Mouse (Mus musculus): ENCODE measurements around the gene Cacnb4.

Gene Cacnb4

DNA sequence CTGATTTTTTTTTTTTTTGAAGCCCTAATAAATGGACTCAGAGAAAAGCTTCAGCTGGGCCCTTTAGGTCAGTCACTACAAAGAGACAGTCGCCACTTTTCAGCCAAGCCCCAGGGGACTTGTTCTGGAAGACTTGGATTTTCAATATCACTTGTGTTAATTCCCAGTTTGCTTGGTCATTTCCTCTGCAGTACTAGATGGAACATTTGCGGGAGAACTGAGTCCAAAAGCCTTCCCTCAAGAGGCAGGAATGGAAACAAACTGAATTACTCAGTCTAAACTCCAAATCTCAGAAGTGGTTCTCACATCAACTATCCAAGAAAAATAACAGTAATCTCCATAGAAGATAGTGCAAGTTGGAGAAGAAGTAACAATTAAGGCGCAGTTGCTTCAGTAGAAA is 109.2 kb downstream of the Cacnb4 start:
- DNase-seq (ENCODE audit: low spot score), result no peak

DNA sequence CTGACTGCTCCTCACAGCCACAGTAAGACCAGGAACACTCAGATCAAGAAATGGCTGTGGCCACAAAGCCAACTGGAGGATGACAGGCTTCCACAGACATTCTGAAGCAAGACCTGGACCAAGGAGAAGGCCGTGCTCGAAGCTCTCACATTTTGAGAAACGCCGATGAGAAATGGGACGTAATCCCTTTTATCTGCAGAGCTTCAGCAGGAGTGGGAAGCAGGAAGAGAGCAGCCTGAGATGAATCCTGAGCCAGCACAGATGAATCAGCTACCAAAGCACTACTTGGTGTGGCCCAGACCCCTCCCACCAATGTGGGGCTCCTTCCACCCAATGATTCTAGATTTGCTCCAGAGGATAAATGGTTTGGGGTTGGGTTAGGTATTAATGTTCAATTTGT is 113.4 kb downstream of the Cacnb4 start:
- no peak for DNase-seq (ENCODE audit: low spot score)

DNA sequence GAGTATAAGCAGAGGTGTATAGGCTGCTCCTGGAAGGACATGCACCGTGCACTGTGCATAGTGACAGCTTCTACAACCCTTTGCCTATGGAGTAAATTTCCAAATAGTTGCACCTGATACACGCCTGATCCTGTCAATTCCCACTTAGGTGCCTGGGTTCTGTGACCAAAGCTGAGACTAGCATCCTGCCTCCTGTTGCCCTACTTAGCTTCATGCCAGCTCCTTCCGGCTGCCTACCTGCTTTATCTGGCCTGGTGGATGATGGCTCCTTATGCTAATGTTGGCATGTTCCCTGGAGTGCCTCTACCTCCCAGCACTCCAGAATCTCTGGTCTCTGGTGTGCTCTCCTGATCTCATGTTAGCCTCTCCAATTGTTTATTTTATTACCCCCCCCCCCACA is 114.3 kb downstream of the Cacnb4 start:
- DNase-seq (ENCODE audit: low spot score), result no peak

DNA sequence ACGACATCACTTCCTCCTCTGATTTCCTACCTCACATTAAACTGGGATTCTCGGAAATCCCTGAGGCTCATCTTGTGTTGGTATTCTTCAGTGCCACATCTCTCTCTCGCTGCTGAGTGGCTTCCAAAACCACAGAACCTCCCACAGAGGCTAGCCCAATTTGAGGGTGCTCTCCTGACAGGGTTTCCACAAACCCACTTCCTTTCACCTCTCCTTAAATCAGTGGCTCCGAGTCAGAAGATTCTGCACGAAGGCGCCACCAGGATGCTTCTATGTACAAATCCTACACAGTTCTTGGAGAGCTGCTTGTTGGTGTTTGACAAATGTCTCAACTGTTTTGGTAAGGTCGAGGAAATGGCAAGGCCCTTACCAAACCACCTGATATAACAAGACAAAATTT is 115.5 kb downstream of the Cacnb4 start:
- DNase-seq (ENCODE audit: low spot score), result no peak

DNA sequence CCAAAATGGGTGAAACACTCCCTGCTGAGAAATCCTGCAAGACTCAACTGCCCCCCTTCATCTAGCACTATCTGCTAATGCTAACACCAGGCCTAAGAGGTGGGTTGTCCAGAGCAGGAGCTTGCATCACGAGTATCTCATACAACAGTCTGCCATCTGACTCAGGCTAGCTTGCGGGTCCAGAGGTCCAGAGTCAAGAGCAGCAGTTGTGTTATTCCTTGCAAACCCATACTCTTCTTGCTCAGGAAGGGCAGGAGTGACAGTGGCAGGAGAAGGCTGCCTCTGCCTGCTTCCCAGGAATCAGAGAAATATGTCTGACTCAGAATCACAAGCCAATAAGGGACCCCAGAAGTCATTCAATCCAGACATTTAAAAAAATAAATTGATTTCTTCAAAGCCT is 116.4 kb downstream of the Cacnb4 start:
- DNase-seq (ENCODE audit: low spot score), result no peak

DNA sequence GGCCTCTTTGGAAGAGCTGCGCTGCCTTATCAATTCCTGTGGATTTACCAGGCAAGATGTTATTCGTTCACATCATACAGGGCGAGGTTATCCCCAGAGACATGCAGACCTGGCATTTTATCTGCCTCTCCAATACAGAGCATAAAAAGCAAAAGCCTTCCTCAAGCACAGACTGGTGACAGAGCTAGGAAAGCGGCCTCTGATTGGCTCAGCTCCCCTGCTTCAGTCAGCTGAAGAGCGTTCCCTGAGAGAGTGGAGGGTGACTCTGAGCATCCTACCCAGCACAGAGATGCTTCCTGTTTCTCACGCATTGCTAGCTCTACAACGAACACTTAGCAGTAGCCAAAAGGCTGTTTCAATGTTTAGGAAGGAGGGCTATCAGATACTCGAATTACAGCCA is 118.2 kb downstream of the Cacnb4 start:
- DNase-seq (ENCODE audit: low spot score), result no peak

DNA sequence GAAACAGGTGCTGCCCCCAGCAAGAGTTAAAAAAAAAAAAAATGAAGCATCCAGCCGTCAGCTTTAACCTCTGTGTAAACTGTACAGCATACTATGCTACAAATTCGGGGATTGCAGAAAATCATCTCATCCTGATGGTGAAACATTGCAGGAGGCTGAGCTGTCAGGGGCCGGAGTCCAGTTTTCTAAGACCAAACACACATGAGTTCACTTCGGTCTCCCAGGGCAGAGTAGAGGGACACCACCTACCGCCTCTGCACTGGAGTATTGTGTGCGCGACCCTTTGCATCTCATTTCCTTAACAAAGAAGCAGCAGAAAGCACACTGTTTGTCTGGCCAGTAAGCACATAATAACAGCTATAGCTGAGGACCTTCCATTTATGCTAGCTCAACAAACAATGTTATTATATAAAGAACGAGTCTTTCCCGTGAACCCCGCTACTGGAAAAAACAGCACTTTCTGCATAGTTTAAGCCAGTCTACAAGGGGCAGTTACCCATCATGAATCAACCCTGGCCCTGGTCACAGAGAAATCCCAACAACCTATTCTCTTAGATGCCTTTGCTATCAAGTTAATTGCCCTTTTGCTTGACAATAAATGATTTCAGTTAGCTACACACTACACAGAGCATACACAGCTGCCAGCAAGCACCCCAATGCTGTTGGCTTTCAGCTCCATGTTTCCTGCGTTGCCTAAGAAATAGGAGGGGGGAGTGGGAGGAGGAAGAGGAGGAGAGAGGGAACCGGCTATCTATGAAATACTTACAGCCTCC is 118.9 kb downstream of the Cacnb4 start:
- no peak for DNase-seq (ENCODE audit: low spot score)

DNA sequence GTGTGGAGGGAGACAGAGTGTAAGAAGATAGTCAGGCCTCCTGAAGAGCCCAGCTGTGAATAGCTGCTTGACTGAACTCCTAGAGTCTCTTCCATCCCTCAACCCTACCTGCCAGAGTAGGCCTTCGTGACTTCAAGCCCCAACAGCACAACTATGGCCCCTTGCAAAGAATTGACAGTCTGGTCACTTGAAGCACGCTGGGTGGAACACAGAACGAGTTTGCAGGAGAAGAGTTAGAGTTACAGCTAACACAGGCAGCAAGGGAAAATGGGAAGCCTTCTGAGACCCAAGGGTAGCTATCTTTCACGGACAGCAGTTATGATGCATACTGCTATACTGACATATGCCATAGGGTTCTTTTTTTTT is 119.7 kb downstream of the Cacnb4 start:
- DNase-seq (ENCODE audit: low spot score), result no peak

DNA sequence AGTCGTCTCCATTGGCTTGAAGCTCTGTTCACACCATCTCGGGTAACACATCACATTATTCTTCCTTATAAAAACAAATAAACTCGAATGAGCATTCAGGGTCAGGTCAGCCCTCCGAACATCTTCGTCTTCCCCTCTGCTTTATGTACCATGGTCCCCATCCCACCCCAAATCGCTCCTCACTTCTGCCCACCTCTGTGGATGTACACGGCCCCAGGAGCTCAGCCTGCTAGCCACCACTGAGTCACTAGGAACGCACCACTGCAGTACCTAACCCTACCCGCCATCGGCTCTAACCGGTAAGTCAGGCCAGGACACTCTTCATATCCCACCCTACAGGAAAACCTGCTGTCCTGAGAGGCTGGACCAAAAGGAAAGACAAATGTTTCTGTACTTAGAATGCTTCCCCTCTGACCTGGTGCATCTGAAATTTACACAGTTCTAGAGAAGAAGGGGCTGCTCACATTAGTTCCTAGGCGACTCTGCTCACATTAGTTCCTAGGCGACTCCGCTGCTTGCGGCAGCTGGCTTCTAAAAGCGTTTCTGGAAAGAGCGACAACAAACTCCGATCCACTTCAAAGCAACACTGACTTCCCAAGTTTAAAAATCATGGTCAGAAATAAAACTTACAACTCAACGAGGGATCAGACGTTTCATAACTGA is 120.2 kb downstream of the Cacnb4 start:
- DNase-seq (ENCODE audit: low spot score), result no peak

DNA sequence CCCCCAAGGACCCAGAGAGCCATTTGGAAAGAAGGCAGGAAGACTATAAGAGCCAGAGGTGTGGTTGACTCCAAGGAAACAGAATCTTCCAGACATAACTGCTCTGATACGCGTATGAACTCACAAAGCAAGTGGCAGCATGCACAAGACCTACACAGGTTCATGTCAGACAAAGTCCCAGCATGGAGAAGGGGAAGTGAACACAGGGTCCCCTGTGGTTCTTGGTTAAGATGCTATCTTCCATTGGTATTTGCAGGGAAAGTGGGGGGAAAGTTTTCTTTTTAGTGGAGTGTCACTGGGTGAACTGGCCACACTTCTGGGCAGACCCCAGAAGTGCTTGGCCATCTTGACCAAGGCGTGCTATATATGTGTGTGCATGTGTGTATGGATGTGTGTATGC is 128.2 kb downstream of the Cacnb4 start:
- DNase-seq (ENCODE audit: low spot score), result no peak

DNA sequence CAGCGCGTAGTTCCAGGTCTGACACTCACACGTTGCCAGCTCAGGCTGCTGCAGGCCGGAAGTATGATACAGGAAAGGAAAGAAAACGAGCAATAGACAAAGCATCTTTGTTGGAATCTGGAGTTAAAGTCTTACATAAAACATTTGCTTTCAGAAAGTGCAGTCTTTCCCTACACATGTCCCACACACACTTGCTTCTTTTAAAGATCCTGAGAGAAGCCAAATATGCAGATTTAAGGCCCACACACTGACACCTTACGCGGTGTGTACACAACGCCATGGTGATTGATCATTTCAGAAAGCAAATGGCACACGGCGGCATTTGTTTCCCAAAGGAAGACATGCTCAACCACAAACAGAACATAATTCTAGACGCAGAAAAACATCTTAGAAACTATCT is 129.3 kb downstream of the Cacnb4 start:
- DNase-seq (ENCODE audit: low spot score), result no peak

DNA sequence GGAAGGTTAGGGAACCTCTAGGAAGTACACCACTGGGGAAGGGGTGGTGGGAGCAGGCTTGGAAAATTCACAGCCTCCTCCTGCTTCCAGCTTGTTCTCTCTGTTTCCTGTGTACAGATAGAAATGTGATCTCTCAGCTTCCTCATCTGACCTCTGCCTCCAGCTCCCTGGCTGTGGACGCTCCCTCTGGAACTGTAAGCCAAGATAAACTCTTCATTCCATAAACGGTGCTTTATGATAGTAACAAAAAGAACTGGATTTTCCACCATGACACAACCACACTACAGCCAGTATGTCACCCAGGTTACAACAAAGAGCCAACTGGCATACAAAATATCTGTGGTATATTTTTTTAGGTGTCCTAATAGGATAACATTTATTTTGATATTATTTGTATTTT is 132.1 kb downstream of the Cacnb4 start:
- DNase-seq (ENCODE audit: low spot score), result no peak

DNA sequence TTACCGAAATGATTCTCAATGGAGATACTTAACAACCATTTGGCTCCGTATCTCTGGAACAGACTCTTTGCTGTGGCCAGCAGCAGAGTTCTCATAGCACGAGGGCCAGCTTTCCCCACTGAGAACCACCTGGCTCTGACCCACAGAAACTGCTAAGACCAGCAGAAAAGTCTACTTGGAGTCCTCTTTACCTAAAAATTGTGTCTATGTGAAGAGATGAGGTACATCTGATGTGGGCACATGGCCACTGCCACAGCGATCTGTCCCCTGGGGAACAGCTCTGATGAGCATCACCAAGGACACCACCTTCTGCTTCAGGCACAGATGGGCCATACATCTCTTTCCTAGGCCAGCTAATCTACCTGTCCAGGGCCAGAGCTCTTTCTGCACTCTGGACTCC is 135.6 kb downstream of the Cacnb4 start:
- no peak for DNase-seq (ENCODE audit: low spot score)

DNA sequence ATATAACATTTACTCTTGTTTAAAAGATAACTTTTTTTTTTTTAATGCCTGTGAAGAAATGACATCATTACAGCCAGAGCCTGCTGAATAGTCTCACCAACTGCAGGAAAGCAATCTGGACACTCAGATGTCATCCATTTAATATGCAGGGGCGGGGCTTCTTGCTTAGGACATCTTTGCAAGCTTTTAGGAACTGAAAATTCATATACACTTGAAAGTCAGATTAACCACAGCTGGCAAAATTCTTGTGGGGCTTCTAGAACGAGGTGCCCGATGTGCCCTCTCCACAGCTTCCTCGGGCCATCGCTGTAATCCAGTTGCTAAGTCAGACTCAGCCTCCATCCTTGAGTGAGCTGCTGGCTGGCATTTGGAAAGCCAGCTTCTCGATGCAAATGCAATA is 137.3 kb downstream of the Cacnb4 start:
- DNase-seq (ENCODE audit: low spot score), result no peak

DNA sequence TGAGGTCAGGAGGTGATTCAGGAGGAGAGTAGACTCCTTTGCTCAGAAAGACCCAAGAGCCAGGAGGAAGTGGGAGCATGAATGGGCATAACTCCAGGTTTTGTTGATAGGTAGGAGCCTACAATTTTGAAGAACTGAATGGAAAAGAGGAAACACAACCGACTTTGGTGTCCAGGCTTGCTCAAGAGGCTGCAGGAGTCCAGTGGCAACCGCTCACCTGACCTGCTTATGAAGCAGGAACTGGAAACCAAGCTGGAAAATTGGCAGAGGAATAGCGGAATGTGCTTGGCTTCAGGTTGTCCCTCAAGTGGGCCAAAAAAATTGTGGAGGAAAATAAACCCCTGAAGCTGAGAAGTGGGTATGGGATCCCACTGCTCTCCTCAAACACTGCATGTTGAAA is 139.0 kb downstream of the Cacnb4 start:
- no peak for DNase-seq (ENCODE audit: low spot score)

DNA sequence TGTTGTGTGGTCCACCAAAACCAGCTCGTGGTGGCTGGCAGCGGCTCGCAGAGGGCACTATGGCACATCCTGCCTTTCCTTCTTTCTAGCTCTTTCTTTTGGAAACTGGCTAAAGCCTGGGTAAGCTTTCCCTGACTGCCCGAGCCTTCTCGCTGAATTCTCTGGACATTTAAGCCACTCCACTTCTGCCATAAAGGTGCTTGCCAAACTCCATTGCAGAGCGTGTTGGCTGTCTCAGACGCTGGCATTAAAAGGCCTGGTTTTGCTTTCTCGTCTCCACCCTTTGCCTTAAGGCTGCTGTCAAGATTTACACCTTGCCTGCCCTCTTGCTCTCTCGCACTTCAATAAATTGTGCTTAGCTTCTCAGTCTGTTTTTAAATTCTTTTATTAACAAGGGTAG is 139.5 kb downstream of the Cacnb4 start:
- DNase-seq (ENCODE audit: low spot score), result no peak

DNA sequence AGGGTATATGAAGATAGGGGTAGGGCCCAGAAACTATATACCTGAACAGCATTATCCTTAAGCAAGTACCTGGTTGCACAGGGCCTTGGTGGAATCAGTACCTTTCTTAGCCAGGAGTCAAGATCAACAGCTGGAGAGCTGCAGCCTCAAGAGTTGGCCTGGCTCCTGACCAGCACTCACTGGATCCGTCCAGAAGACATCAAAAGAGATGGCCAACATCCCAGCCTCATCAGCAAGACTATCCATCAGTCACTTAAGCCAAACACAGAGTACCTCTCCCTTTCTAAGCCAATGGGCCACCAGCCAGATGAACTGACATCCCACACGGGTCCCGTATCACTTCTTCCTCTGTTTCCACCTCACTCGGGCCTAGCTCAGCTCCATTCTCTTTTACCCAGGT is 140.1 kb downstream of the Cacnb4 start:
- DNase-seq (ENCODE audit: low spot score), result no peak

DNA sequence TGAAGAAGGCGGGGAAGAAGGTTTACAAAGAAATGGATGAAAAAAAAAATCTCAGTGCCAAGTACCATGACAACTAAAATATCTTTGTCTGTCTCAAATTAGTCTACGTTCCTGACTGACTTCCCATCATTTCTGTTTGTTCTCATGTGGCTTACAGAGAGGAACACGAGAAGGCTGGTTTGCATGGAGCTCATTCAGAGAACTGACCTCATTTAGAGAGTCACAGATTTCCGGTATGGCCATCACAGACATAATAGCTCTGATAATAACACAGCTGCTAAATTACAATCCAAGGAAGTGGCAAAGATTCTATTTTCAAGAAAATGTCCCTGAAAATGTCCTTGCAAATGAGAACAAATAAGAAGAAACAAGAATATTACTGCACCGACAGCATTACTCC is 142.9 kb downstream of the Cacnb4 start:
- DNase-seq (ENCODE audit: low spot score), result no peak

DNA sequence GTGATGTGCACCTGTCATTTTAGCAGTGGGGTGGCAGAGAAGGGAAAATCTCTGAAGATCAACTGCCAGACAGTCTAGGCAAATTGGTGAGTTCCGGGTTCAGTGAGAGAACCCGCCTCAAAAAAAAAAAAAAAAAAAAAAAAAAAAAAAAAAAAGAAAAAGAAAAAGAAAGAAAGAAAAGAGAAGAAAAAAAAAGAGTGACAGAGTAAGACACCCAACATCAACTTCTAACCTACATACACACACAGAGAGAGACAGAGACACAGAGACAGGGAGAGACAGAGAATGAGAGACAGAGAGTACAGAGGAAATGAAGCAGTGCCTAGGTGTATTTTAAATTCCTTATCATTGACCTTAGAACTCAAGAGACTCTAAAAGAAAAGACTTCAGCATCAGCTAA is 146.1 kb downstream of the Cacnb4 start:
- no peak for DNase-seq (ENCODE audit: low spot score)

DNA sequence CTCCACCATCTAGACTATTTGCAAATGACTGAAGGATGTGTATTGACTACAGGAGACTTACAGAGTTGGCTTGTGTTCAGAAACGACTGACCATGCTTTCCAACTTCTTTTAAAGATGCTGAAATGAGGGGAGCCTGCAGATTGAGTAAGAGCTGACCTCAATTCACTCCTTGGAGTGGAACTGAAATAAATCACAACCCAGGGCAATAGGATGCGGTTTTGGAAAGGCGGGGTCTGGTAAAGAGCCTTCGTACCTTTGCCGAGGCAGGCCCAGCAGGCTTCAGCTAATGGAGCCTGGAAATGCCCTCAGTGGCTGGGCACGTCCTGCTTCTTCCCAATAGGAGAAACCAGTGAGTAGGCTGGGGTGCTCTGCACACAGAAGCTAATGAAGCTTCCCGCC is 147.4 kb downstream of the Cacnb4 start:
- DNase-seq (ENCODE audit: low spot score), result no peak

DNA sequence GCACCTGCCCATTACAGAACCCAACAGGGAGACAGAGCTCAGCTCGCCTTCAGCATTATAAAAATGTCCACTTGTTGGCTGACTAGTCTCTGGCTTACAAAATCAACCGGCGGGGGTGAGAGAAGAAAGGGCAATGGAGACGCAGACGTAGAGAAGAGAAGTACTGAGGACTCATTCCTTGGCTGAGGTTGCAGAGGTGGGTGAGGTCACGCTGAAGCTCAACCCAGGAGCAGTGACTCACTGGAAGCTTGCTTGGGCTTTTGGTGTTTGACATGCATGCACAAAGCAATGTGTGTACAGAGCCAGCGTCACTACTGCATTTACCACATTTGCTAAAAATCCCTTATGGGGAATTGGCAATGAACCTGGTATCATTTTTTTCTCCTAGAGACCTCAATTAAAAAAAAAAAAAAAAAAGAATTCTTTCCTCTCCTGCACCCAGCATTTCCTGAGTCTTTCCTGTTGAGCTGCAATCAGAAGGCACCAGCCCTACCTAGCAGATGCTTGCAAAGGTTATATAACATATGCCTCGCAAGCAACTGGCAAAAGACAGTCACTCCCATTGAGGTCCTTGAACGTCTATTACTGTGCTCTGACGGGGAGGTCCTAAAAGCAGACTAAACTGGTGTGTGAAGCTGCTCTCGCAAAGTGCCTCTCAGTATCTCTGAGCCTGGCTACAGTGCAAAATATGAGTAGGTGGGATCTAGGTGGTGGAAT is 150.6 kb downstream of the Cacnb4 start:
- DNase-seq (ENCODE audit: low spot score), result no peak

DNA sequence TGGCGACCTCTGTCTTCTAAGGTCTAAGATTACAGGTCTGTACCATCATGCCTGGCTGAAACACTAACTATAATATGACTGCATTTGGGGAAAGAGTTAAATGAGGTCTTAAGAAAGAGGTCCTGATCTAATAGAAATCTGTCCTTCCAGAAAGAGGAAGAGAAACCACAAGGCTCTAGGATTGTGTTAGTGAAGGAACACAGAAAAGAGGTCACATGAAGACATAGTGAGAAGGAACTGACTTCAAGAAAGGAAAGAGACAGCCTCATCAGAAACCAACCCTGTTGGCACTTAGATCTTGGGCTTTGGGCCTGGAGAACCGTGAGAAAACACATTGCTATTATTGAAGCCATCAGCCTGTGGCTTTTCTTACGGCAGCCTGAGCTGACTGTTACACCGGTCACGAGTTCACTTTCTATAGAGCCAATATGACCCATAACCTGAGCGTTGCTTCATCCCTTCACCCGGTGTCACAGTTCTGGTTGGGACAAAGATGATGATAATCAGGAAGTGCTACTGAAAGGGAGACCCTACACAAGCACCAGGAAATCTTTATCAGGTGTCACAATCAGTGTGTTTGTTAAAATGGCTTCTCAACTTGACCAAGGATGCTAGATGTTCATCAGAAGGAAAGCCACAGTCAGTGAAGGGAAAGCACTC is 153.4 kb downstream of the Cacnb4 start:
- DNase-seq (ENCODE audit: low spot score), result no peak

DNA sequence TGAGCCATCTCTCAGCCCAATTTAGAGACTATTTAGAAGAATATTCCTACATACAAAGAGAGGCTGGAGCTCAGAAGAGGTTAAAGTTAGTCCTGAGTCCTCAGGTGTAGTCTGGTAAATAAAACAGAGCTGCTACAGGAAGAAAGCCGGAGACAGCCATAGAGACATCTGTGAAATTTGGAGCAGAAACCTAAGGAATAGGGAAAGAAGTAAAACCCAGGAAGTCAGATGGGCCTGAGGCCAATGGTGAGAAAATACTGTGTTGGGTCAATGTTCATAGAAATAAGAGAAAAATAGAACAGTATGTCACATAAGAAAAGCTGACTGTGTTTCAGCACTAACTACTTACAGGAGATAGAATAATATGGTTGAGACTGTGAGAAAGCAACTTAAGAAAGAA is 155.6 kb downstream of the Cacnb4 start:
- DNase-seq (ENCODE audit: low spot score), result no peak
